Mouse (Mus musculus): Measurements from ENCODE around the gene Gsk3a. TPM values are rescaled to one million over a fixed set of nuclear protein-coding genes. Genes with fewer than 3 reads are reported as not detected.

Gsk3a gene
- total and polyA plus RNA-seq, 3 experiments = 45.8 to 76.1 (median 47.5) TPM

GRCm38 (mm10) chr7:25214172-25214571, 23.5 kb downstream of the Gsk3a start (continued):
- TF ChIP-seq MEF2A (IDR thresholded peaks at IDR 0.05; ENCODE audit: borderline replicate concordance, low read depth, low read length) (no peak), POLR2AphosphoS2 (IDR thresholded peaks at IDR 0.05; ENCODE audit: low read depth, low read length) (no peak)

GRCm38 (mm10) chr7:25213099-25213498, 24.6 kb downstream of the Gsk3a start:
- Histone ChIP-seq H3K9ac (ENCODE audit: insufficient read depth, low read depth) (no peak overlapping the region), H3K79me2 (replicated peaks; ENCODE audit: control insufficient read depth, extremely low read depth, insufficient read depth, poor library complexity, severe bottlenecking) (no peaks in the 10 kb centered on the region), H3K27ac (ENCODE audit: insufficient read depth, low read depth) (no peak overlapping the region), H3K36me3 (replicated peaks in 1 of 2; ENCODE audit: control insufficient read depth in 1 of 2, insufficient read depth in 1 of 2, low read length in 1 of 2) (peaks cover 31 to 59% of the 10 kb centered on the region in 2 experiments), H3K4me3 (replicated peaks in 1 of 3; ENCODE audit: low read depth in 2 of 3, low read length in 2 of 3, poor library complexity in 1 of 3) (no peak overlapping the region), H3K9me3 (replicated peaks; ENCODE audit: low read length) (no peaks in the 10 kb centered on the region), H3K4me1 (ENCODE audit: control insufficient read depth in 1 of 2, insufficient read depth in 2 of 2) (peaks cover 7 to 36% of the 10 kb centered on the region in 2 experiments), H3K4me2 (ENCODE audit: insufficient read depth, low read depth, poor library complexity, severe bottlenecking) (no peak overlapping the region), H3K27me3 (replicated peaks) (no peaks in the 10 kb centered on the region)
- TF ChIP-seq RCOR1 (conservative IDR thresholded peaks at IDR 0.05; ENCODE audit: low read depth, low read length) (no peak), ETS1 (conservative IDR thresholded peaks at IDR 0.05; ENCODE audit: low read depth, low read length) (no peak), ZMIZ1 (IDR thresholded peaks at IDR 0.05; ENCODE audit: low read depth, low read length) (no peak), ELF1 (IDR thresholded peaks at IDR 0.05; ENCODE audit: low read depth, low read length) (no peak), NRF1 (IDR thresholded peaks at IDR 0.05; ENCODE audit: low read depth, low read length) (no peak), MXI1 (IDR thresholded peaks at IDR 0.05; ENCODE audit: low read depth, low read length) (no peak), TCF12 (IDR thresholded peaks at IDR 0.05; ENCODE audit: low read depth, low read length) (no peak), GABPA (IDR thresholded peaks at IDR 0.05; ENCODE audit: insufficient replicate concordance, low read depth, low read length) (no peak), ZNF384 (IDR thresholded peaks at IDR 0.05; ENCODE audit: low read depth, low read length) (no peak), MEF2A (IDR thresholded peaks at IDR 0.05; ENCODE audit: borderline replicate concordance, low read depth, low read length) (no peak), IRF4 (IDR thresholded peaks at IDR 0.05; ENCODE audit: low read depth, low read length) (no peak), MAX (IDR thresholded peaks at IDR 0.05; ENCODE audit: low read length) (no peak), POLR2A (IDR thresholded peaks at IDR 0.05; ENCODE audit: low read depth, low read length) (no peak)
- in situ Hi-C loops (cut with MboI; ENCODE audit: low pct_ligation_motif_present, low pct_unique_long_range_greater_than_20kb, low sequenced_read_pairs) (no loop called here), dilution Hi-C loops (cut with MboI; ENCODE audit: extremely low pct_ligation_motif_present, extremely low pct_unique_long_range_greater_than_20kb, low sequenced_read_pairs) (no loop called here)
- no peak for DNase-seq (ENCODE audit: extremely low read depth)

- Histone ChIP-seq H3K9me3 (replicated peaks; ENCODE audit: low read length) (no peaks in the 10 kb centered on the region), H3K27me3 (replicated peaks) (no peaks in the 10 kb centered on the region), H3K9ac (ENCODE audit: insufficient read depth, low read depth) (no peak overlapping the region), H3K4me2 (ENCODE audit: insufficient read depth, low read depth, poor library complexity, severe bottlenecking) (no peak overlapping the region), H3K27ac (ENCODE audit: insufficient read depth, low read depth) (no peak overlapping the region), H3K36me3 (replicated peaks in 1 of 2; ENCODE audit: control insufficient read depth in 1 of 2, insufficient read depth in 1 of 2, low read length in 1 of 2) (peaks cover 26 to 65% of the 10 kb centered on the region in 2 experiments), H3K79me2 (replicated peaks; ENCODE audit: control insufficient read depth, extremely low read depth, insufficient read depth, poor library complexity, severe bottlenecking) (no peaks in the 10 kb centered on the region), H3K4me1 (ENCODE audit: control insufficient read depth in 1 of 2, insufficient read depth in 2 of 2) (peaks cover 13 to 47% of the 10 kb centered on the region in 2 experiments), H3K4me3 (replicated peaks in 1 of 3; ENCODE audit: low read depth in 2 of 3, low read length in 2 of 3, poor library complexity in 1 of 3) (no peak overlapping the region)
- no peak for DNase-seq (ENCODE audit: extremely low read depth)
- TF ChIP-seq KAT2A (IDR thresholded peaks at IDR 0.05; ENCODE audit: insufficient replicate concordance, low read length) (no peak), ELF1 (IDR thresholded peaks at IDR 0.05; ENCODE audit: low read depth, low read length) (no peak), UBTF (IDR thresholded peaks at IDR 0.05; ENCODE audit: low read depth, low read length) (no peak), USF1 (IDR thresholded peaks at IDR 0.05; ENCODE audit: low read depth, low read length) (no peak), EP300 (IDR thresholded peaks at IDR 0.05; ENCODE audit: low read length) (no peak), HCFC1 (IDR thresholded peaks at IDR 0.05; ENCODE audit: low read depth, low read length) (no peak), CHD2 (IDR thresholded peaks at IDR 0.05; ENCODE audit: low read length) (no peak), CTCF (conservative IDR thresholded peaks at IDR 0.05 in 1 of 2, IDR thresholded peaks at IDR 0.05 in 1 of 2; ENCODE audit: low read depth in 2 of 2, low read length in 2 of 2) (no peak), CHD1 (IDR thresholded peaks at IDR 0.05; ENCODE audit: low read depth, low read length) (no peak), MAZ (IDR thresholded peaks at IDR 0.05; ENCODE audit: low read depth, low read length) (no peak), ZMIZ1 (IDR thresholded peaks at IDR 0.05; ENCODE audit: low read depth, low read length) (no peak), TBP (conservative IDR thresholded peaks at IDR 0.05; ENCODE audit: low read depth, low read length) (no peak)
- in situ Hi-C loops (cut with MboI; ENCODE audit: low pct_ligation_motif_present, low pct_unique_long_range_greater_than_20kb, low sequenced_read_pairs) = no loop called here
- dilution Hi-C loops (cut with MboI; ENCODE audit: extremely low pct_ligation_motif_present, extremely low pct_unique_long_range_greater_than_20kb, low sequenced_read_pairs) = no loop called here
Observed at GRCm38 (mm10) chr7:25210482-25210881, 27.2 kb downstream of the Gsk3a start.

All from CH12.LX (cell line).